Mouse (Mus musculus): ENCODE data around the gene Tor1a. TPM values are rescaled to one million over a fixed set of nuclear protein-coding genes. Genes with fewer than 3 reads are reported as not detected.

Tor1a gene
- polyA plus RNA-seq (2012; rRNA removed), result 54.3 and 61.0 TPM in 2 replicates

GRCm38 (mm10) chr2:30967352-30968327 lies at the start of gene Tor1a:
TSS of gene Tor1a (minus strand) at chr2:30967933.

DNA sequence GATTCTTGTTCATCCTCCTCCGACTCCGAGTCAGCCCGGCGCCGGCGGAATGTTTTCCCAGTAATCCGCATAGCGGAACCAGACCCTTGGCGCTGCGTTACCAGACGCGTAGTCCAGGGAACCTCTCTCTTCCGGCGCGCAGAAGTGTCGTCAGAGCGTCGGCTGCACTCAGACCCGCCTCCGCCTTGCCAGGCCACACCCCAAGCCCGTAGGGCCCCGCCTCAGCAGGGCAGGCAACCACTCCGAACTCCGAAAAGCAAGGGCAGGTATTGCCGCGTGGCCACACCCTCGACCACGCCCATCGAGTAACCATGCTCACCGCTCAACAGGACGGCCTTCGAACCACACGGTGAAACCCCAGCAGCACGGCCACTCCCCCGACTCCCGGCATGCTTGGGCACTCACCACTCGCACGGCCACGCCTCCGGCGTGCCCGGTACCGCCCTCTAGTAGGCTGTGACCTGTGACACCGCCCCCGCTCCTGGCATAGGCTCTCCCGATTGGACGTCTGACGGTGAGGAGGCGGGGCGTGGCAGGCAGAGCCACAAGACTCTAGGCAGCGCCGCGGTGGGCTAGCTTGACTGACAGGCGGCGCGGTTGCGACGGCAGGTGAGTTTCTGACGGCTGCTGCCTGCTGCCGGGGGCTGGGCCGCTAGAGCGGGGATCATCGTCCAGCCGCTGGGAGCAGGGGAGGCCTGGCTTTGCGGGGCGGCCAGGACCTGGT lies 14.2 kb upstream of the Tor1a start, which contains the start of the genes BC005624 and Usp20:
TSS of gene BC005624 (minus strand) at position 412 of the 724 bp plus-strand sequence.
TSS of gene Usp20 (plus strand) at position 490 of the 724 bp plus-strand sequence.

GRCm38 (mm10) chr2:30952824-30953490 lies 14.8 kb downstream of the Tor1a start, which contains the start of gene Tor1b:
TSS of gene Tor1b (plus strand) at chr2:30952959.

DNA sequence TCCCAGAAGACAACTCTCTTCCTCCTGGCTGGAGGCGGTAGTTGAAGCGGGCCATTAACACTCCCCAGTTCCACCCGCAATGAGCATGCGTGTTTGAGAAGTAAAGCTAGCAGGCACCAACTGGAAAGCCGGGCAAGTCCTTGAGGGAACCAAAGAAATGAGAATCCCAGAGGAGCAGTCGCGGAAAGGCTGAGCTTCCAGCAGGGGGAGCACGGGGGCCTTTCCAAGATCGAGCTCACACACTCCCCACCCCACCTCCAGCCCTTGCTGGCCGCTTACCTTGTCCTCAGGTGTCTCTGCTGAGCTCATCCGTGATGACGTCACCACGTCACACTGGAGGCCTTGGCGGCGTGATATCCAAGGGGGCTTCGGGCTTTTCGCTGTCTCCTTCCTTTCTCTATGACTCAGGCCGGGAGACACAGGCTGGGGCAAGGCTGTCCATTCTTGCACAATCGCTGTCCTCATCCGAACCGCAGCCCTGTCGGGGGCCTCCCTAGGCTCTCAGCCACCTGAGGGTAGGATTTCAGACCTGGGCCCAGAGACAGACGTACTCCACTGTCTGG lies 38.2 kb downstream of the Tor1a start, which contains the start of gene Ptges:
TSS of gene Ptges (minus strand) at position 381 of the 563 bp plus-strand sequence.

Other genes starting within 250 kb of the Tor1a start
- 3.3 and 3.7 TPM in 2 replicates for gene 1700001O22Rik, start 164.3 kb downstream of the Tor1a start, polyA plus RNA-seq (2012; rRNA removed)
- 52.6 and 60.2 TPM in 2 replicates for gene Ntmt1, start 160.1 kb downstream of the Tor1a start, polyA plus RNA-seq (2012; rRNA removed)
- gene Asb6, start 137.6 kb downstream of the Tor1a start, polyA plus RNA-seq (2012; rRNA removed), result 38.9 and 40.2 TPM in 2 replicates
- 59.2 and 76.8 TPM in 2 replicates for gene Prrx2, start 133.0 kb downstream of the Tor1a start, polyA plus RNA-seq (2012; rRNA removed)
- 3.4 and 6.1 TPM in 2 replicates for gene Ptges, start 38.1 kb downstream of the Tor1a start, polyA plus RNA-seq (2012; rRNA removed)
- 36.5 and 41.0 TPM in 2 replicates for gene Tor1b, start 15.0 kb downstream of the Tor1a start, polyA plus RNA-seq (2012; rRNA removed)
- gene BC005624, start 14.3 kb upstream of the Tor1a start, polyA plus RNA-seq (2012; rRNA removed), result 73.3 and 125 TPM in 2 replicates
- 16.5 and 21.8 TPM in 2 replicates for gene Usp20, start 14.3 kb upstream of the Tor1a start, polyA plus RNA-seq (2012; rRNA removed)
- 28.0 and 28.3 TPM in 2 replicates for gene Fnbp1, start 174.1 kb upstream of the Tor1a start, polyA plus RNA-seq (2012; rRNA removed)
- 20.6 and 26.9 TPM in 2 replicates for gene Gpr107, start 184.4 kb upstream of the Tor1a start, polyA plus RNA-seq (2012; rRNA removed)